Mouse (Mus musculus) retina, postnatal 7 days (tissue): ENCODE measurements at regions not wholly inside any gene's neighbourhood (a gene's known extent, or its start where the extent isn't known, plus 50 kb on each side); places are given as distances from the start of the nearest gene placed in this dataset.

ENCODE experiments used
- DNase-seq: peaks from one replicate; pipeline ENCODE4 v3.0.0-alpha.2; 2012; ENCODE audit warnings: low read depth, low spot score

GRCm38 (mm10) chr2:50835511-50836320 lies 313.2 kb downstream of the Rnd3 start:
- no peak for DNase-seq

DNA sequence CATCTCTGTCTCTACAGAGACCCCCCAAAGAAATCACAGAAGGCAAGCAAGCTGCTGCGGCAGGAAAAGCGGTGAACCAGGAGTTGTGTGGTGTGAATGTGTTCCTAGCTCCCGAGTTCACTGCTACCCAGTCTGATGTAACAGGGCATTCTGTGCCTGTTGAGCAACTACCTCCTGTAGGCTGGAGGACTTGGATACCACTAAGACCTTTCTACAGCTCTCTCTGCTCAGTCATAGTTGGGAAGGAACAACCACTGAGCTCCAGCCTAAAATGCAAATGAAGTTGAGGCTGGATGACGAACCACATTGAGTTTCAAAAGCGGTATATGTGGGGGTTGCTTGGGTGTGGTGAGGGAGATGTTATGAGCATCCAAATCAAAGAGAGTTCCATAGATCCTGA lies 315.1 kb downstream of the Rnd3 start:
- DNase-seq = no peak

DNA sequence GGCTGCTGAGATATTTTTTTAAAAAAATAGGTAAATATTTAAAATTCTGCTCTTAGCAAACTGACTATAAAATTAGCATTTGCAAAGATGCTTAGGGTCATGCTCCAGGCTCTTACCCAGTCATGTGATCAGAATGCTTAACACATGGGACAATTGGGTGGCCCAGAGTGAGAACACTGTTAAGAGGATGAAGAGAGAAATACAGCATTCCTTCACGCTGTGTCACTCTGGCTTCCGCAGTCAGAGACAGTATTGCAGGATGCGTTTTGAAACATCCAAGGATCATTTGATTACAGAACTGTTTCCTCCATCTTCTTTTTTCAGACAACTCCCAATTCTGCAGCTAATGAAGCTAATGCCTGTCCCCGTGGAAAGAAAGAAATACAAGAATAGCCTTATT lies 316.4 kb downstream of the Rnd3 start:
- no peak for DNase-seq

- DNase-seq = no peak
These were observed 318.7 kb downstream of the Rnd3 start for GRCm38 (mm10) chr2:50830056-50830720.

DNA sequence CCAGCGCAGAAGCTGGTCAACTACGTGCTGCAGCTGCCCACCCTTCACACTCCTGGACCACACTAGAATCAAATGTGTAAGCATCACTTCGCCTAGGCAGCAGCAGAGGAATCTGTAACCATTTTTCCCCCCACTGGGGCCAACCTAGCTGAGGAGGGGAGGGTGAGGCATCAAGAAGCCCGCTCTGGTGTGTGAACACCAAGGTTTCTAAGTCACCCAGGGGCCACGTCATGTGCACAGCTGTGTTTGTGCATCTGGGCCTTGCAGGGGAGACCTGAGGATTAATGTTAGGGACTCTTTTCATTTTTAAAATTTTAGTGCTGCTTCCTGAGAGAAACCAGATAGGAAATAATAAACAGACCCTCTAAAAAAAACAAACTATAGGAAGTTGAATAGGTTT lies 321.8 kb downstream of the Rnd3 start:
- DNase-seq = no peak

GRCm38 (mm10) chr2:50826537-50826936 lies 322.4 kb downstream of the Rnd3 start:
- DNase-seq = no peak

DNA sequence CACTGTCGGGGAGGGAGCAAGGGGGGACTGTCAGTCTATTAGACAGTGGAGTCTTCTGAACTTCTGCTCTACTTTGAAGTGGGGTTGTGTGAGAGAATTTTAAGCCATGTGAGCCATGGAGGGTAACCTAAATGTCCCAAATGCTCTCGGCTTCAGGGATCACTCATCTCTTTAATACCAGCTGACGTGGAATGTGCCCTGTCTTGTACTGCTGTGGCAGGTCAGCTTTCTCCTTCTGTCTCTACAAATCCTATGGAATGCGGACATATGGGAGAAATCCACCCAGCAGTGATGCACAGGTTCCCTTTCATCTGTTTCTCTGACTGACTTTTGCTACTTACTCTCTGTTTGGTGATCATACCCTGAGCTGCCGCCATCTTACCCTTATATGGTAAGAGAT lies 323.3 kb downstream of the Rnd3 start:
- no peak for DNase-seq

- no peak for DNase-seq
These were observed 324.1 kb downstream of the Rnd3 start for GRCm38 (mm10) chr2:50824782-50825181.

- DNase-seq = no peak
These were observed 326.2 kb downstream of the Rnd3 start for GRCm38 (mm10) chr2:50822738-50823137.

DNA sequence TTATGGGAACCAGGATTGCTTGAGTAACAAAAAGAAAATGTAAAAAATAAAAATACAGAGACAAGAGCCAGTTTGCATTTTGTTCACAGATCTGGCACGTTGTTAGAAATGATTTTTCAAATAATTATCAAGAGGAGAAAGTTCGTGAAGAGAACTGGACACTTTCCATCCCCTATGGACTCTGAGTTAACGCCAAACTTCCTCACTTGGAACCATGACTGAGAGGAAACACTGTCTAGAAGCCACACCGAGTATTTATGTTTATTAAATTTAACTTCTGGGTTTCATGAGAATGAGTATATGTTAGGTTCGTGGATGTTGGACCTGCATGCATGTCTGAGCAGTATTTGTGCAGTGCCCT lies 329.6 kb downstream of the Rnd3 start:
- no peak for DNase-seq

DNA sequence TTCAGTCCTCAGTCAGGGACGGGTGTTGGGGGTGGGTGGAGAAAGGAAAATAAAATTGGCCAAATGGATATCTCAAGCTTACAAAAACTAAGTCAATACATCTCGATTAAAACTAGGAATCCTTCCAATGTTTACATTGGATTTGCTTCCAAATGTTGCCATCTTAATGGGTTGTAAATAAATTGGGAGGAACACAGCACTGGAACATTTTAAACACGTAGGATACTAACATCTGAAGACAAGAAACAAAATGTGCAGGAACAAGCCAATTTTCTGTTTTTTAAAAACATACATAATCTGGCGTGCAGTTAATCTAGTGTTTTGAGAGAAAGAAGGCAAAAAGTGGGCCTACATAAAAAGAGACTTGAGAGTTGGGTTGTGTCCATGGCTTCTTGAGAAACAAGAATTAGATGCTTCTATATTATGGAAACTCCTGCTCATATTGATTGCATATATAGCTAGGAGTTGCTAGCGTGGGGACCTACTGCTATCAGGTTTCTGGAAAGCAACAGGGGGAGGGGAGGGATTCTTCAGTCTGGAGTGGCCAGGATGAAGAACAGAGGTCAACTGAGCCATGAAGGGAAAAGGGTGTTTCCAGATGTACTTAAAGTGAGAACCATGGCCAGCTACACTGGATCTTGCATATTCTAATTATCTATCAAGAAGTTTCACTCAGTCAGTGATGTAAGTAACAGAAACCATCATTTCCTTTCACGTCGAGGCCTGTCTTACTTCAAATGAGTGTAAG lies 330.2 kb downstream of the Rnd3 start:
- DNase-seq = no peak

GRCm38 (mm10) chr2:50816364-50816763 lies 332.5 kb downstream of the Rnd3 start:
- no peak for DNase-seq

DNA sequence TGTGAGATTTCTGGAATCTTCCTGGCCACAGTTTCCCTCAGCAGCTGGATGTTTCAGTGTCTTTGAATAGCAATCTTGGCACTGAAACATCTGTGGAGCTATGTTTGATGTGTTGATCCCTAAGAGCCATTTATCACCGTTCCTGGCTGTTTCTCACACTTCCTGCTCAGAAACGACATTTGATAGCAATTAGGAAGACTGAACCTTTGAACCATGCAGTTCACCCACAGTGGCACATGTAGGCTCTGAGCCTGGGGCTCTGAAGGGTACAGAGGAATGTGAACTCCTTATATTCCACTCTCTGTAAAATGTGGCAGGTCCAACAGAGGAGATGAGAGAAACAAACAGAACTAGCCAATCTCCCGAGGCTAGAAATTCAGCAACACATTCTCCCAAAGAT lies 333.4 kb downstream of the Rnd3 start:
- DNase-seq = no peak

DNA sequence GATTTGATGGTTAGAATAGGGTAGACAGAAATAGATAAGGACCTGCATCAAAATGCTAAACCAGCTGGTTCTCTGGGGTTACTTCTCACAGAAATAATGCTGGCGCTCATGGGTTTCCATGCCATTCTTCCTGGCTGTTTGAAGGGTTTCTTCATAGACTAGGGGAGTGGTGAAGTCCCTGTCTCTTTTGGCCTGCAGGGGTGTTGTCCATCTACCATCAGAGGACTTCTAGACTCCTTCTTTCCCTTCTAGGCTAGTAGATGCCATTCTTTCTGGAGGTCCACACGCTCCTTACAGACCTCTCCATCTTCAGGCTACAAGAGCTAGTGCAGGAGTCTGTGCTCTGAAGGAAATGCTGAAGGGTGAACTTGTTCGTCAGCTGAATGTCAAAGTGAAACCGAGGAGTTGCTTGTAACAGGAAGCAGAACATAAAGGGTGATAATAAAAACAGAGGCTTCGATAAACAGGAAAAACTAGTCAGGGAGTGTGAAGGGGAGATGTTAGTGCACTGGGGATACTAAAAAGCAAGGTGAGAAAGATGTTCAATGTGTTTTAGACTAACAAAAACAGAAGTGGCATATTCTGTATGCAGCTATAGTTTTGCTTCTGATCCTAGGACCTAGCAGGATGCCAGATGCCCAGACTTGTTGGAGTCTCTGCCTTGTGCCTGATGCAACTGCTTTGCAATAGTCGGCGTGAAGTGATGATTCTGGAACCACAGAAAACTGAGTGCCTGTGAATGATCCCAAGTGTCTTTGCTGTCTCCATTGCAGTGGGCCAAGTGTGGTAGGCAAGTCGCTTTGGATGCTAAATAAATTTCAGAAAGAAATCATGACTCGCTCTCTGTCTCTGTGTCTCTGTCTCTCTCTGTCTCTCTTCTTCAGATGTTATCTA lies 335.1 kb downstream of the Rnd3 start:
- DNase-seq = no peak

DNA sequence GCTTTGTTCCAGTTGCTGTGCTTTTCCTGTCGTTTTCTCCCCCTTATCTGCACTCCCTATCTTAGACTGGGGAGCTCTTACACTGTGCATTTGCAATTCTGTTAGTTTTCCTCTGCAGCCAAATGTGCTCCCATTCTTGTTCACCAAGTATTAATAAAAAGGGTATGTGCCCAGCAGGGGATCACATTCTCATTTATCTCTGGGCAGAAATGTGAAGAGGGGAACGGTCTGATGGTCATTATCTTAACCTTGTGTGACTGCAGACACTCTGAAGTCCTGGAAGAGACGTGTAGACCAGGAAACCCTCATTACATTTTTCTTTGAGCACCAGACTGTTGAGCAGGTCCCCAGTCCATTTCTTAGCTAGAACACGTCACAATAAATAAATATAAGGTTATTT lies 336.6 kb downstream of the Rnd3 start:
- no peak for DNase-seq

DNA sequence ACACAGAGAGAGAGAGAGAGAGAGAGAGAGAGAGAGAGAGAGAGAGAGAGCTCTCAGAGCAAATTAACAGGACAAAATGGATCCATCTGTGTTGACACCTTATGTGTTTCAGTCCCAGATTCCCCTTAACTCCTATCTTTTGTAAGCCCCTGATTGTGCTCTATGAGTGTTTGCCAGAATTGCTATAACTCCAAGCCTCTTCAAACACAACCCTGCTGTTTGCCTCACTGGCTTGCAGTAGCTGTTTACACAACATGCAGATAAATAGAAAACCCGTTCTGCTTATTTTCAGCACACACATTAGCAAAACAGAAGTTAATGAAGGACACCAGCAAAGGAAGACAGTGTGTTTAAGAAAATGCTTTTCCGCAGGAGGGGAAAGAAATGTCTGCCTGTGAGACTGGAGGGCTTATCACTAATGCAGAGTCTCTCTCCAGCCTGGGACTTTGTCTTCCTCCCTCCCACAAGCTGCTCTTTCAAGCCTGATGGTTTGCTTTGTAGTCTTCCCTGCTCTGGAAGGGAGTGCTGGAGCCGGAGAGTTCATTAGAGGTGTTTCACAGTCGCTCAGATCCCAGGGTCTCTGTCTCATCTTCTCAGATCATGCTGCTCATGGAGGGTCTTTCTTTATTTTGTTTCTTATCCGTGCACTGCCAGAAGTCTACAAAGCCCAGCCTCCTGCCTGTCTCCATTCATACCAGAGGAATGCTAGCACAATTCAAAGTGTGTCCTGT lies 338.4 kb downstream of the Rnd3 start:
- no peak for DNase-seq

- no peak for DNase-seq
These were observed 339.1 kb downstream of the Rnd3 start for GRCm38 (mm10) chr2:50809823-50810222.

- no peak for DNase-seq
These were observed 341.6 kb downstream of the Rnd3 start for GRCm38 (mm10) chr2:50807162-50807960.

DNA sequence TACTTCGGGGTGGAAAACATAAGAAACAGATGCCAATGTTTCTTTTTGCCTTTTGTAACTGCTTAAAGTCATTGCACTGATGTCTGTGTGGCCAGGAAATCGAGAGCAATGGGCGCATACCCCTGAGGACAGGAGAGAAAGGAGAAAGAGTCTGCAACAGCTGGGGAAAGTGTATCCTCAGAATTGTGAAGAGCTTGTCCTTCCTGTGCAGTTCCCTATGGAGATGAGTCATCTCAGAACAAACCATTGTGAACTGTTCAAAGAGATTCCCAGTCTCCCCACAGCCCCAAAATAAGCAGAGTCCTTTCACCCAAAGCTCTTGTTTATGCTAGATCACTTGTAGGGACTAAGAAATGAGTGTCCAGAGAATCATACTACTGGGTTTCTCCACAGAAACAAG lies 343.3 kb downstream of the Rnd3 start:
- DNase-seq = no peak

DNA sequence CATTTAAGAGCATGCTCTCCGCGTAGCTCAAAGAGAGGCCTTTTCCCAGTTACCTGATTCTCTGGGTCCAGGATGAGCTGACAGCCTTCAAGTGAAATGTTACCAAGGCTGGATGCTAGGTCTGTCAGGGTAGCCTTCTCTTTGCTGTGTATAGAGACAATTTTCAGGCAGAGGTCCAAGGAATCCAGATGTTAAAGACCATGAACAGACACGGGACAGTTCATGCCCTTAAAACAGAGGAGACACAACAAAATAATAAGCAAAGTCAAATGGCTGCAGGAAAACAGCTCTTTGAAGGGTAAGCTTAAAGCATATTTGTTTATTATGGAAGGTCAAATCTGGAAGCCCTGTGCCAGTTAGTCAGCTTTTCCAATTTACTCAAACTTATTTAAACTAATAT lies 352.8 kb downstream of the Rnd3 start:
- no peak for DNase-seq
